Mouse (Mus musculus) c-Kit-positive CD71-positive TER-119-positive erythroid progenitor cells, embryonic 14.5 days (primary cell): Measurements from ENCODE around the gene Tnf.

Source experiments
- DNase-seq: peaks from one replicate; pipeline ENCODE4 v3.0.0-alpha.2; 2013; ENCODE audit warnings: low spot score

Gene Tnf

GRCm38 (mm10) chr17:35197126-35197525, 4.7 kb downstream of the Tnf start:
- DNase-seq, result no peak

- no peak for DNase-seq
Observed at GRCm38 (mm10) chr17:35196321-35196641, 5.5 kb downstream of the Tnf start.

- peak; percentile 57 for DNase-seq
Observed at GRCm38 (mm10) chr17:35195631-35196320, 6.0 kb downstream of the Tnf start.

GRCm38 (mm10) chr17:35194844-35195630, 6.8 kb downstream of the Tnf start:
- DNase-seq, result no peak

GRCm38 (mm10) chr17:35193881-35194843, 7.6 kb downstream of the Tnf start, which contains the start of gene Ltb:
TSS of gene Ltb (plus strand) at chr17:35194439.
- DNase-seq, result no peak

GRCm38 (mm10) chr17:35192924-35193323, 8.9 kb downstream of the Tnf start:
- no peak for DNase-seq

GRCm38 (mm10) chr17:35191723-35192122, 10.1 kb downstream of the Tnf start:
- no peak for DNase-seq

GRCm38 (mm10) chr17:35190096-35190495, 11.7 kb downstream of the Tnf start:
- DNase-seq, result no peak

GRCm38 (mm10) chr17:35189186-35189585, 12.6 kb downstream of the Tnf start:
- no peak for DNase-seq

- no peak for DNase-seq
Observed at GRCm38 (mm10) chr17:35187959-35188610, 13.7 kb downstream of the Tnf start, which contains the start of gene Lst1. TSS of gene Lst1 (minus strand) at chr17:35188439.

- DNase-seq, result no peak
Observed at GRCm38 (mm10) chr17:35187345-35187744, 14.5 kb downstream of the Tnf start.

GRCm38 (mm10) chr17:35186681-35187080, 15.1 kb downstream of the Tnf start:
- no peak for DNase-seq

GRCm38 (mm10) chr17:35185639-35186611, 15.9 kb downstream of the Tnf start:
- DNase-seq, result peak; percentile 66

GRCm38 (mm10) chr17:35180093-35180492, 21.7 kb downstream of the Tnf start:
- no peak for DNase-seq

- DNase-seq, result peak; percentile 56
Observed at GRCm38 (mm10) chr17:35178528-35178927, 23.3 kb downstream of the Tnf start.

- DNase-seq, result no peak
Observed at GRCm38 (mm10) chr17:35175968-35176367, 25.8 kb downstream of the Tnf start, which contains the start of gene Aif1. TSS of gene Aif1 (minus strand) at chr17:35176068.

GRCm38 (mm10) chr17:35175382-35175781, 26.4 kb downstream of the Tnf start:
- no peak for DNase-seq

GRCm38 (mm10) chr17:35174201-35174977, 27.4 kb downstream of the Tnf start:
- DNase-seq, result no peak

GRCm38 (mm10) chr17:35173329-35173728, 28.5 kb downstream of the Tnf start:
- no peak for DNase-seq
